Mouse (Mus musculus): ENCODE results near the gene Furin. TPM values are rescaled to one million over a fixed set of nuclear protein-coding genes. Genes with fewer than 3 reads are reported as not detected.

Furin gene
- total and polyA plus RNA-seq, 3 experiments, result 1.5 to 20.9 (median 13.5) TPM

DNA sequence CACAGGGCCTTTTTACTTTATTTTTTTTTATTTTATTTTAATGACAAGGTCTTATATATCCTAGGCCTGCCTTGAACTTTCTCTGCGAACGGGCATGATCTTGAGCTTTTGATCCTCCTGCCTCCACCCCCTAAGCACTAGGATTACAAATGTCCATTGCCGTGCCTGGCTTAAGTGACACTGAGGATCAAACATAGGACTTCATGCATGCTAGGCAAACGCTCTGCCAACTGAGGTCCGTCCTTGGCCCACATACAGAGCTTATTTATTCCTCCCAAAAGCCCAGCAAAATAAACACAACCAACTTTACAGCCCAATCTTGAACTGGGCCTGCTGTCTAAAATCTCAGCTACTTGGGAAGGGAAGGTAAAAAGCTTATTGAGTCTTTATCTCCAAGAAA, 7.5 kb upstream of the Furin start:
- H3K27me3 ChIP-seq (replicated peaks), result no peaks in the 10 kb centered on the region
- no peak overlapping the region for H3K4me3 ChIP-seq (replicated peaks in 1 of 3; ENCODE audit: low read depth in 2 of 3, low read length in 2 of 3, poor library complexity in 1 of 3)
- no peaks in the 10 kb centered on the region for H3K9me3 ChIP-seq (replicated peaks; ENCODE audit: low read length)
- no peaks in the 10 kb centered on the region for H3K36me3 ChIP-seq (replicated peaks in 1 of 2; ENCODE audit: control insufficient read depth in 1 of 2, insufficient read depth in 1 of 2, low read length in 1 of 2)
- in situ Hi-C loops (cut with MboI; ENCODE audit: low pct_ligation_motif_present, low pct_unique_long_range_greater_than_20kb, low sequenced_read_pairs), result no loop called here
- dilution Hi-C loops (cut with MboI; ENCODE audit: extremely low pct_ligation_motif_present, extremely low pct_unique_long_range_greater_than_20kb, low sequenced_read_pairs), result no loop called here
- no peak for TF ChIP-seq CHD2 (IDR thresholded peaks at IDR 0.05; ENCODE audit: low read length)
- no peak for TF ChIP-seq MEF2A (IDR thresholded peaks at IDR 0.05; ENCODE audit: borderline replicate concordance, low read depth, low read length)
- no peak overlapping the region for H3K4me2 ChIP-seq (ENCODE audit: insufficient read depth, low read depth, poor library complexity, severe bottlenecking)
- H3K27ac ChIP-seq (ENCODE audit: insufficient read depth, low read depth), result no peak overlapping the region
- no peak for DNase-seq (ENCODE audit: extremely low read depth)
- no peak overlapping the region for H3K9ac ChIP-seq (ENCODE audit: insufficient read depth, low read depth)
- peaks cover 14 to 53% of the 10 kb centered on the region in 2 experiments for H3K4me1 ChIP-seq (ENCODE audit: control insufficient read depth in 1 of 2, insufficient read depth in 2 of 2)
- H3K79me2 ChIP-seq (replicated peaks; ENCODE audit: control insufficient read depth, extremely low read depth, insufficient read depth, poor library complexity, severe bottlenecking), result no peaks in the 10 kb centered on the region

DNA sequence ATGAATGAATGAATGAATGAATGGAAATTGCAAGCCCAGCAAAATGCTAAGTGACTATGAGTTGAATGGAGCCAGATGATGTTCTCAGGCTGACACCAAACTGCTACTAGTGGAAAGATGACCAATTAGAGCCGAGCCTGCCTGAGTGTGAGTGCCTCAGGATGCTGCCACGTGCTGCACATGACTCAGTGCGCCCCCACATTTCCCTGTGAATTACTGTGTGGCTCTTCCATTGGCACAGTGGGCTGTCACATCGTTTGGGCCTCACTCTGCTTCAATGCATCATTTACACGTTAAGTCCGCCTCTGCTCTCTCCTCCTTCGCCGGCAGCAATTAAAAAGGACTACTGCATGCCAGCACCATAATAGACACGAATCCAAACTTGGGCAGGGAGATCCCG, 7.0 kb upstream of the Furin start:
- in situ Hi-C loops (cut with MboI; ENCODE audit: low pct_ligation_motif_present, low pct_unique_long_range_greater_than_20kb, low sequenced_read_pairs), result no loop called here
- Histone ChIP-seq H3K27ac (ENCODE audit: insufficient read depth, low read depth) (no peak overlapping the region), H3K79me2 (replicated peaks; ENCODE audit: control insufficient read depth, extremely low read depth, insufficient read depth, poor library complexity, severe bottlenecking) (no peaks in the 10 kb centered on the region), H3K27me3 (replicated peaks) (no peaks in the 10 kb centered on the region), H3K4me1 (ENCODE audit: control insufficient read depth in 1 of 2, insufficient read depth in 2 of 2) (peaks cover 14 to 48% of the 10 kb centered on the region in 2 experiments), H3K4me2 (ENCODE audit: insufficient read depth, low read depth, poor library complexity, severe bottlenecking) (no peak overlapping the region), H3K4me3 (replicated peaks in 1 of 3; ENCODE audit: low read depth in 2 of 3, low read length in 2 of 3, poor library complexity in 1 of 3) (no peak overlapping the region), H3K9me3 (replicated peaks; ENCODE audit: low read length) (no peaks in the 10 kb centered on the region), H3K9ac (ENCODE audit: insufficient read depth, low read depth) (no peak overlapping the region), H3K36me3 (replicated peaks in 1 of 2; ENCODE audit: control insufficient read depth in 1 of 2, insufficient read depth in 1 of 2, low read length in 1 of 2) (no peaks in the 10 kb centered on the region)
- TF ChIP-seq GABPA (IDR thresholded peaks at IDR 0.05; ENCODE audit: insufficient replicate concordance, low read depth, low read length) (no peak), E2F4 (IDR thresholded peaks at IDR 0.05; ENCODE audit: insufficient replicate concordance, low read depth, low read length) (no peak), UBTF (IDR thresholded peaks at IDR 0.05; ENCODE audit: low read depth, low read length) (no peak), MXI1 (IDR thresholded peaks at IDR 0.05; ENCODE audit: low read depth, low read length) (no peak), HCFC1 (IDR thresholded peaks at IDR 0.05; ENCODE audit: low read depth, low read length) (no peak)
- dilution Hi-C loops (cut with MboI; ENCODE audit: extremely low pct_ligation_motif_present, extremely low pct_unique_long_range_greater_than_20kb, low sequenced_read_pairs), result no loop called here
- DNase-seq (ENCODE audit: extremely low read depth), result no peak

DNA sequence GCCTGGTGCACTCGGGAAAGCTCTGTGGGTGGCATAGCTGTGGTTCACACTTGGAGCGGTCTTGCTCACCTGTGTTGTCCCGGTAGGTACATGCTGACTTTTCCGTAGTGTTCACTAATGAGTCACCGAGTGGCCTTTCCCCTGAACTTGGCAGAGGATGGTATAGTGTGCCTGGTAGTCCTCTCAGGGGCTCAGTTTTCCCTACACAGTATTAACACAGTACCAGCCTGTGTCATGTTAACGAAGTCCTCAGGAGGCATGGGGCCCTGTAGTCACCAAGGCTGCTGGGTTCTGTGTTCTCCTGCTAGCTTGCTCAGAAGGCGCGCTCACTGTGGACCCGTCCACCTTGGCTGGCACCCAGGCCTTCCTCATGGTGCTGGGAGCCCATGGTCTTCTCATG, 5.1 kb upstream of the Furin start:
- no peak for DNase-seq (ENCODE audit: extremely low read depth)
- in situ Hi-C loops (cut with MboI; ENCODE audit: low pct_ligation_motif_present, low pct_unique_long_range_greater_than_20kb, low sequenced_read_pairs), result no loop called here
- Histone ChIP-seq H3K4me3 (replicated peaks in 1 of 3; ENCODE audit: low read depth in 2 of 3, low read length in 2 of 3, poor library complexity in 1 of 3) (no peak overlapping the region), H3K9me3 (replicated peaks; ENCODE audit: low read length) (no peaks in the 10 kb centered on the region), H3K79me2 (replicated peaks; ENCODE audit: control insufficient read depth, extremely low read depth, insufficient read depth, poor library complexity, severe bottlenecking) (no peaks in the 10 kb centered on the region), H3K36me3 (replicated peaks in 1 of 2; ENCODE audit: control insufficient read depth in 1 of 2, insufficient read depth in 1 of 2, low read length in 1 of 2) (no peaks in the 10 kb centered on the region), H3K9ac (ENCODE audit: insufficient read depth, low read depth) (no peak overlapping the region), H3K4me2 (ENCODE audit: insufficient read depth, low read depth, poor library complexity, severe bottlenecking) (no peak overlapping the region), H3K4me1 (ENCODE audit: control insufficient read depth in 1 of 2, insufficient read depth in 2 of 2) (peaks cover 13 to 38% of the 10 kb centered on the region in 2 experiments; a peak in 3 of 4 replicates), H3K27ac (ENCODE audit: insufficient read depth, low read depth) (no peak overlapping the region), H3K27me3 (replicated peaks) (no peaks in the 10 kb centered on the region)
- no peak for TF ChIP-seq SMC3 (IDR thresholded peaks at IDR 0.05; ENCODE audit: low read depth, low read length)
- TF ChIP-seq RAD21 (IDR thresholded peaks at IDR 0.05; ENCODE audit: low read depth, low read length), result no peak
- no peak for TF ChIP-seq TCF12 (IDR thresholded peaks at IDR 0.05; ENCODE audit: low read depth, low read length)
- no peak for TF ChIP-seq USF2 (conservative IDR thresholded peaks at IDR 0.05; ENCODE audit: low read depth, low read length)
- TF ChIP-seq KAT2A (IDR thresholded peaks at IDR 0.05; ENCODE audit: insufficient replicate concordance, low read length), result no peak
- no peak for TF ChIP-seq CTCF (conservative IDR thresholded peaks at IDR 0.05 in 1 of 2, IDR thresholded peaks at IDR 0.05 in 1 of 2; ENCODE audit: low read depth in 2 of 2, low read length in 2 of 2)
- TF ChIP-seq JUN (IDR thresholded peaks at IDR 0.05; ENCODE audit: insufficient read depth, low read depth, low read length), result no peak
- TF ChIP-seq GABPA (IDR thresholded peaks at IDR 0.05; ENCODE audit: insufficient replicate concordance, low read depth, low read length), result no peak
- no peak for TF ChIP-seq BHLHE40 (IDR thresholded peaks at IDR 0.05; ENCODE audit: low read depth, low read length)
- no peak for TF ChIP-seq MYC (IDR thresholded peaks at IDR 0.05; ENCODE audit: low read depth, low read length)
- no peak for TF ChIP-seq ZC3H11A (IDR thresholded peaks at IDR 0.05; ENCODE audit: low read depth, low read length)
- no peak for TF ChIP-seq POLR2AphosphoS2 (IDR thresholded peaks at IDR 0.05; ENCODE audit: low read depth, low read length)
- no peak for TF ChIP-seq ETS1 (conservative IDR thresholded peaks at IDR 0.05; ENCODE audit: low read depth, low read length)
- TF ChIP-seq PAX5 (IDR thresholded peaks at IDR 0.05; ENCODE audit: low read length), result no peak
- no peak for TF ChIP-seq CHD1 (IDR thresholded peaks at IDR 0.05; ENCODE audit: low read depth, low read length)
- TF ChIP-seq NRF1 (IDR thresholded peaks at IDR 0.05; ENCODE audit: low read depth, low read length), result no peak
- no peak for TF ChIP-seq ELF1 (IDR thresholded peaks at IDR 0.05; ENCODE audit: low read depth, low read length)
- TF ChIP-seq HCFC1 (IDR thresholded peaks at IDR 0.05; ENCODE audit: low read depth, low read length), result no peak
- dilution Hi-C loops (cut with MboI; ENCODE audit: extremely low pct_ligation_motif_present, extremely low pct_unique_long_range_greater_than_20kb, low sequenced_read_pairs), result no loop called here
